Comparison of ENCODE assay signal across 12 mouse cellular contexts in genomic region chr1:88786066-88786465, GRCm38 (mm10).
"Had no signal": no experiment of that assay in that cellular context is flagged by ENCODE, and none has a peak within 500 bp of the region (broad histone marks: within the 10 kb centered on the region; RNA-seq: fewer than 3 reads in every experiment).

No protein-coding gene starts in this region.

- DNase-seq: retina, postnatal 1 day; right cerebral cortex, adult 18-20 months; right cerebral cortex, postnatal 14 days; right cerebral cortex, postnatal 25 days; right cerebral cortex, postnatal 4 days; spleen, adult 18-20 months; thymus, adult 18-20 months; thymus, adult 2 months; thymus, postnatal 14 days; thymus, postnatal 25 days; thymus, postnatal 36 days; thymus, postnatal 4 days had no signal
